Mouse (Mus musculus): Measurements from ENCODE around the gene Larp6. TPM values are rescaled to one million over a fixed set of nuclear protein-coding genes. Genes with fewer than 3 reads are reported as not detected.

Larp6 gene
- polyA plus RNA-seq, 1 experiment from 2014 or later, result 1.9 TPM

Other genes with a start within 250 kb of the Larp6 start
- gene Thsd4, start 190.9 kb upstream of the Larp6 start, polyA plus RNA-seq (2014; fragmentation: Nextera tagmentation; extraction: Ambion mirVana), result 3.0 and 5.1 TPM in 2 replicates
- 54.8 and 60.5 TPM in 2 replicates for gene Lrrc49, start 24.8 kb upstream of the Larp6 start, polyA plus RNA-seq (2014; fragmentation: Nextera tagmentation; extraction: Ambion mirVana)
- 22.3 and 22.5 TPM in 2 replicates for gene Uaca, start 81.6 kb downstream of the Larp6 start, polyA plus RNA-seq (2014; fragmentation: Nextera tagmentation; extraction: Ambion mirVana)

All from hindbrain, embryonic 11.5 days (tissue).